Mouse (Mus musculus) bone marrow, adult 2 months (tissue): ENCODE measurements around the gene 2700049A03Rik.

ENCODE experiments used
- CTCF ChIP-seq: fragments of 200-500 bp; IDR thresholded peaks from 2 replicates; pipeline ENCODE4 v1.5.1; 2011; ENCODE audit warnings: low read length, control low read depth; ENCODE audit not compliant: control insufficient read depth, insufficient read depth
- POLR2A ChIP-seq: fragments of 200-500 bp; IDR thresholded peaks from 2 replicates; pipeline ENCODE4 v1.6.1; 2011; ENCODE audit warnings: low read depth, mild to moderate bottlenecking, control low read depth, low read length, borderline replicate concordance; ENCODE audit not compliant: control insufficient read depth

DNA sequence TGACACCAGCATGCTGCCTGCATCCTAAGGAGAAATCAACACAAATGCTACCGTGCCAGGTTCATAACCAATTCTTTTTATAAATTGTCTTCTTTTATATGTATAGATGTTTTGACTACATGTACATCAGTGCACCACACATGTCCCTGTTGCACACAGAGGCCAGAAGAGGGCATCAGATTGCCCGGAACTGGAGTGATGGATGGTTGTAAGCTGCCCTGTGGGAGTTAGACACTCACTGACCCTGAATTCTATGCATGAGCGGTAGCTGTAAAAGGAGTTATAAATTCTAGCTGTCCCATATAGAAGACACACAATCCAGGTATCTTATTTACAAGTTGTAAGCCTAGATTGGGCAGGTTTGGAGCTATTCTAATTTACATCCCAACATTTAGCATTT, 67.7 kb downstream of the 2700049A03Rik start:
- TF ChIP-seq CTCF (no peak), POLR2A (no peak)
